Mouse (Mus musculus): ENCODE data around the gene Ppat.

DNA sequence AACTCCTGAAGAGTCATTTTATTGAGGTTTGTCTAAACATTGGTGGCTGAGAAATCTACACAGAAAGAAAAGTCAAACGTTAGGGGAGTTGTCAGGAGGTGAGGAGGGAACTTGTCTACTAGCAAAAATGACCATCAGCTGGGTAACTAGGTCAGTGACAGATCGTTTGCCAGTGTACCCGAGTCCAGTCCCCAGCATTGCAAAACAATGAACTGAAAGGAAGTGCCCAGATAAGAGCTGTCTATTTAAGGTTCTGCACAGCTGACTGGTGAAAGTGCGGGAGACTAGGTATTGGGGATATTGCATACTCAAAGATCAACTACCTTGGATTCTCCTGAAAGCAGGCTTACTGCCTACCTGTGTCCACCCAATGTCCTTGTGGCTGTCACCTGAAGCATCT lies 49.2 kb downstream of the Ppat start:
- TF ChIP-seq POLR2A (IDR thresholded peaks at IDR 0.05; ENCODE audit: borderline replicate concordance, insufficient read depth, low read length) (no peak), CTCF (IDR thresholded peaks at IDR 0.05; ENCODE audit: borderline replicate concordance, insufficient read depth, low read depth, low read length) (no peak)

All from cerebellum, adult 2 months (tissue).